Mouse (Mus musculus) ES-E14 (cell line): ENCODE data around the gene Csnk2b.

Experiments
- CHD2 ChIP-seq: IDR thresholded peaks from 2 replicates; pipeline ENCODE4 v1.6.1; 2014; ENCODE audit warnings: mild to moderate bottlenecking, low read depth, low read length, inconsistent platforms
- HCFC1 ChIP-seq: IDR thresholded peaks from 2 replicates; pipeline ENCODE4 v1.6.1; 2012; ENCODE audit warnings: low read length, inconsistent platforms, borderline replicate concordance; ENCODE audit not compliant: insufficient read depth
- MAFK ChIP-seq: IDR thresholded peaks from 2 replicates; pipeline ENCODE4 v1.6.1; 2014; ENCODE audit warnings: mild to moderate bottlenecking, low read depth, low read length, inconsistent platforms; ENCODE audit not compliant: insufficient read depth
- ZC3H11A ChIP-seq: IDR thresholded peaks from 2 replicates; pipeline ENCODE4 v1.6.1; 2012; ENCODE audit warnings: low read depth, mild to moderate bottlenecking, inconsistent platforms, low read length, borderline replicate concordance
- ZNF384 ChIP-seq: IDR thresholded peaks from 2 replicates; pipeline ENCODE4 v1.6.1; 2012; ENCODE audit warnings: low read depth, low read length, inconsistent platforms

- TF ChIP-seq ZNF384 (no peak), ZC3H11A (no peak), HCFC1 (no peak), MAFK (no peak), CHD2 (no peak)
Measured at GRCm38 (mm10) chr17:35153931-35154330, 32.1 kb upstream of the Csnk2b start.
